Mouse (Mus musculus) inflammation-experienced regulatory T-cells, adult 6 months (primary cell): ENCODE measurements around the gene Fgf14. TPM values are rescaled to one million over a fixed set of nuclear protein-coding genes. Genes with fewer than 3 reads are reported as not detected.
"Not testable (repeated sequence)": the region's sequence is repeated elsewhere in the genome, so short reads cannot be mapped to it uniquely, and the experiment has no call there.

Experiments
- ATAC-seq: one replicate; pipeline ENCODE4 v1.8.0; 2017
- polyA plus RNA-seq, 3 experiments: library from polyadenylated mRNA; unstranded; fragments of 100-300 nt; shearing (Covaris generic); gene quantifications; one replicate each; pipeline ENCODE4 v1.2.1; 2017

The Fgf14 gene
- polyA plus RNA-seq: not detected

GRCm38 (mm10) chr14:124676506-124677177 is at the start of gene Fgf14:
Gene Fgf14 (minus strand): TSS chr14:124677127.
- ATAC-seq: no peak

DNA sequence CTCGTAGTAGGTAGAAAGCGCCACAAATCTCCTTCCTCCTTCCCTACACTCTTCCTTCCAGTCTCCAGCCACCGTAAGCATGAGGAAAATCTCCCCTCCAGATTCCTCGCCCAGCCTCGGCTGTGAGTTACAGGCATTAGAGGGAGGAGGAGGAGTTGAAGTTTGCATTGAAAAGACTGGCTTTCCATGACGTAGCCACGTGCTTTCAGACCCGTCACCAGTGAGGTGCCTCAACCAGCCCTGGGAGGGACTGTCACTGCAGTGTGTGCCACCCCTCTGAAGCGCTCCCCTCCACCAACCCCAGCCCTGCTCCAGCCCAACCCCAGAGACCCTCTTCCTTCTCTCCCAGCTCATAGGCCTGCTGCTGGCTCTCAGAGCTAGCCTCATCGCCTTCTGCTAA is 452 bp upstream of the Fgf14 start:
- ATAC-seq: no peak

GRCm38 (mm10) chr14:124675654-124676505 is 1.0 kb downstream of the Fgf14 start:
- ATAC-seq: no peak

DNA sequence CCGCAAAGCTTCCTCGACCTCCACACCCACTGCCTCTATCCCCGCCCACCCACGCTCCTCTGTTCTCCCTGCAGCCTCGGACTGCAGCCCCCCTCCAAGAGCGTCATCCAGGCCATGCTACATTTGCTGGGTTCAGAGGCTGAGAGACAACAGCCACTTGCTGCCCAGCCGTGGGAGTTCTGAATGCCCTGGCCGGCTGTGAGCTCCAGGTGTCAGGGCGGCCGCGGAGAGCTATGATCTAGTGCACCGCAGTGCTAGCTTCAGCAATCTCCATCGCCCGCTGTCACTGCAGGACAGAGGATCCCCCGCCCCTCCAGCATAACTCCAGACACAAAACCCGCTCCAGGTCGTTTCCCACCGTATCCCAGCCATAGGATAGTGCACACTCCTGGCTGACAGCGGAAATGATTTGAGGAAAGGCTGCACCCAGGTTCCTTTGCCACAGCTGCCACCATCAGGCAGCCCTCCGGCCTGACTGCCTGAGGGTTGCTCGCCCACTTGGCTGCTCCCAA is 1.7 kb downstream of the Fgf14 start:
- no peak for ATAC-seq

GRCm38 (mm10) chr14:124674536-124675141 is 2.3 kb downstream of the Fgf14 start:
- ATAC-seq: no peak

DNA sequence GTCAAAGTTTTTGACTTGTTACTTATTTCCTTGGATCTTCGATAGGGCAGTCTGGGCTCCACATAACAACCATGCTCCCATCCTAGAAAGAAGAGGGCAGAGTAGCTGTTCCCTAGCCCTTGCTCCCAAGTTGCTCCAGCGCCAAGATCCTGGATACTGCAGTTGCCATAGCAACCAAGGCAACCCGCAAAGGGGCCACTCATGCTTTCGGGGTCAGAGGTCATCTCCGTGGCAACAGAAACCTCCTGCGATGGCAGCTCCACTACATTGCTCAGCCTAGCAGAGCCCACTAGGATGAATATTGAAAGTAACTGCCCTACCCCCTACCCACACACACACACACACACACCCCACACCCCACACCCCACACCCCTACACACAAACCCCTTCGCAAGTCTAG is 7.2 kb downstream of the Fgf14 start:
- ATAC-seq: no peak

GRCm38 (mm10) chr14:124642822-124643221 is 34.1 kb downstream of the Fgf14 start:
- no peak for ATAC-seq

- no peak for ATAC-seq
Observed at GRCm38 (mm10) chr14:124634881-124635280, 42.0 kb downstream of the Fgf14 start.

DNA sequence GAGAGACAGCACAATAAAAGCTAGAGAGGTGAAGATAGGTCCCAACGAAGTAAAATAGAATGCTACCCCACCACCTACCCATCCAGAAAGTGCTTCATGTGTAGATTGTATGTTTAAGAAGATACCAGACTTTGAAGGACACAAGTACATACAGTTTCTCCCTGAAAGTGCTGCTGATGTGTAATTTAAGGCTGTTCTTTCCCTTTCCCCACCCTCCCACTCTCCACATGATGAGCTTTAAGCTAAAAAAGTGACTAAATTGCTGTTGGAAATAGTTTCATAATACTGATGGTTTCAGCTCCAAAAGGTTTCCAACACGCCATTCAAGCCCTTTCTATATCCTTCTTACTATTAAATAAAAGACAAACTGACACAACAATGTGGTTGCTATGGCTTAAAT is 63.5 kb downstream of the Fgf14 start:
- no peak for ATAC-seq

DNA sequence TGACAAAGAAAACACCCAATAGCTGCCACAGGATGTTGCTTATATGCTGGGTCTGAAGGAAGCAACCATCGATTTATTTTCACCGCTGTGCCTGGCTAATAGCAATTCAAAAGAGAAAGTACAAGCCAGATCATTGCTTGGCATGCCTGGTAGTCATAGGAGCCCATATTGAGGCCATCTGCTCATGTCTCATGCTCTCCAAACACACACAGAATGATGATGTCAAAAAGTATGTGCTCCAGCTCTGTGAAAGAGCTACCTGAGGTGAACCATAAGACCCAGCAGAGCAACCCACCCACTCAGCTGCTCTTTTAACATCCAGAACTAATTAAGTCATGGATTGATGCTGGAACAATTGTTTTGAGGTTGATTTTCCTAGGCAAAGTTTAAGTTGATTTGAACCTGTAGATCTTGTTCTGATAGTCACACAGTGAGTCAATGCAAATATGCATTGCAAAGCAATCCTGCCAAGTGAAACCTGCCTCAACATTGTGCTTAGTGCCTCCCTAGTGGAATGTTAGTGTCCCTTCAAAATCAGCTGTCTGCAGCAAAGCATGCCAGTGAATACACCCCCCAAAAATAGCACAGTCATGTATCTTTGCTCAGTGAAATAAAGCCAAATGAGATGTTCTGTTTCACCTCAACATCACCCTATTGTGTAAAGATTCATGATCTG is 70.8 kb downstream of the Fgf14 start:
- no peak for ATAC-seq

DNA sequence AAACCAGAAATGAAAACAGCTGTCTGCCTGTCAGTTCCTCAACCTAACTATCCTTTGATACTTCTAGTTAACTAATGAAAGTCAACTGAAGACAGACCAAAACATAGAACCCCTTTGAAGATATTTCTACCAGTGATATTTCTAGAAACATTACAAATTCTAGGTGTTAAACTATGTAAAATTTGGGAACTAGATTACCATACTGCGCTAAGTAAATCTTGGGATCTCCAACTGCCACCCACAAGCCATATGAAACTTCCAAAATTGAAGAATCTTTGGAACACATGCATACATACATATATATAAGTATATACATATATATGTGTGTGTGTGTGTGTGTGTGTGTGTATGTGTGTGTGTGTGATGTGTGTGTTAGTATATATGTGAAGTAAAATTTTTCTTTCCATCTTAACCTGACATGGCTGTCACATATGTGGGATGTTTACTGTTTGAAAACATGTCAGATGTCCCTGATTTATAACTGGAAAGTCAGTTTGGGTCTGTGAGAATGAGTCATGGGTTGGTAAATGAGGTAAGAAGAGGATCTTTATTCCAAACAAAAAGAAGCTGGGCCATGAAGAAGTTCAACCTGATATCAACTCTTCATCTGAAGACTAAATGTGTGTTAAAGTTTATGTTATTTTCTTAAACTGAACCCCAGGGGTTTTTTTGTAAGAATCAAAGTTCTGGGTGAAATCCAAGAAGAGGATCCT is 71.7 kb downstream of the Fgf14 start:
- ATAC-seq: no peak

DNA sequence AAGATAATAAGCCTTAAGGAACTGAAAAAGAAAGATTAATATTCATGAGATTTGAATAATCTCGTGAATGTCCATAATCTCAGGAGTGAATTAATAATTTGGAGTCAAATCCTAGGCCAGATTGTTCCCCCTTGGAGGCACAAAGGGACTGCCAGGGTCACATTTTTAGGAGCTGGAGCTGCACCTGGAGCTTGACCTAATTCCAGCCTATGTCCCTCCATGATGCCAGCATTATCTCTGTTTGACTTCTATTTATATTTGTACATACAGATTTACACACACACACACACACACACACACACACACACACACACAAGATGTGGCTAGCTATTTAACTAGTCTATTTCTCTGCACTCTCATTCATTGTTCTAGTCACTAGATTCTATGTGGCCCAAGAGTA is 100.4 kb downstream of the Fgf14 start:
- ATAC-seq: no peak

GRCm38 (mm10) chr14:124575130-124575885 is 101.6 kb downstream of the Fgf14 start:
- no peak for ATAC-seq

DNA sequence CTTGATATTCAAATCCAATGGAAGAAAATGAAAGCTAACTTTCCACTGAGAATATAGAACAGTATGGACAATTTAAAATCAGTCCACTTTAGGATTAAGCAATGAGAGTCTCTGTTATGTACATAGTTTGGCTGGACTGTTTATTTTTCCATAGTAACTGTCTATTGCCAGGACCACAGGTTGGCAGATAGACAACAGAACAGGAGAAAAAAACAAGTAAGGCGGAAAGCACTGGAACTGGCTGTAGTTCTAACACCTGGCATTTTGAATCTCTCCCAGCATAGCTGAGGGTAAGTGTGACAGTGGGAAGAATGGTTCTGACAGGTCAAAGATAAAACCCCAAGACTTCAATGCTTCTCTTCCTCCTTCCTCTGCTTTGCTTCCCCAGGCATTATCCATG is 110.5 kb downstream of the Fgf14 start:
- no peak for ATAC-seq

DNA sequence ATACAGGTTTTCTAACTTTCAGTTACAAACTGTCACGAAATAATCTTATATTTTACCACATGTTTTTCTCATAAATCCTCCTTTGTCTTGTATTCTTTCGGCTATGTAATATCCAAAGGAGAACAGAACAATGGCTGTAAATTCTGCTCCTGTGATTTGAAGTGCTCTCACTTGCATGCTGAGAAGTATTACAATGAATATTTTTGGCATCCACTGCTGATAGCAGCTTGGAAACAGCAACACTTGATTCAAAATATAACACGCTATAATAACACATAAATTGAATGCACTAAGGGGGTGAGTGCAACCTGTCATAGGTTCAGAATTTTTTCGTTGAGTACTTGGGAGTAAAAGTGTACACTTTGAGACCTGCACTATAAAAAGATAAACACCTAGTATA is 115.4 kb downstream of the Fgf14 start:
- no peak for ATAC-seq

DNA sequence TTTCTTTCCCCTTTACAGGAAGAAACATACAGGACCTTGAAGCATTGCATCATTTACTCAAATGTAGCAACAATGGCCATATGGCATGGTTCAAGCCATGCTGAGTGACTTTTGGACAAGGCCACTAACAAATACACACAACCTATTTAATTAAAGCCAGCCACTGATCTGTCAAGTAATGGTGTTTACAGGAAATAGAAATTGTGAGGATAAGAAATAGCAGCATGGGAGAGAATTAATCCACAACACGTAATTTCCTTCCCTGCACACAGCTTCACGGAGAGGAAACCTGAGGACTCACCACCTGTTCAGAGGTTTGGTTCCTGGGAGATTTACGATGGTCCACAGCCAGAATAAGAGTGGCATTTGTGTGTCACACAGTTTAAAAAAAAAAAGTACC is 140.8 kb downstream of the Fgf14 start:
- no peak for ATAC-seq

GRCm38 (mm10) chr14:124535376-124535775 is 141.6 kb downstream of the Fgf14 start:
- ATAC-seq: not testable (repeated sequence)

DNA sequence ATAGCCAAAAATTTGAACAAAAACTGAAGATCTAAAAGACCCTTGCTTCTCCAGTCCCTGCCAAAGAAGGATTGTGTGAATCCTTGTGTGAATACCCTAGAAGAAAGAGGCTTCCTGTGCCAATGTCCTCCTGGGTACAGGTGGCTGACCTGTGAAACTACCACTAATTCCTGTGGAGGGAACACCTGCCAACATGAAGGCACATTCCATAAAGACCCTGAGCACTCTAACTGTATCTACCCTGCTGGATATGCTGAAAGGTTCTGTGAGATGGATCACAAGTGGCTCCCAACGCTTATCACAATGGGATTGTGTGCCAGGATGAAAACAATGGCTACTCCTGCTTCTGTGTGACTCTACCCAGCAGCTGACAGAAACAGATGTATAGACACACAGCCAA is 144.9 kb downstream of the Fgf14 start:
- ATAC-seq: no peak

GRCm38 (mm10) chr14:124512009-124512408 is 164.9 kb downstream of the Fgf14 start:
- no peak for ATAC-seq

- no peak for ATAC-seq
Observed at GRCm38 (mm10) chr14:124488971-124489370, 188.0 kb downstream of the Fgf14 start.

DNA sequence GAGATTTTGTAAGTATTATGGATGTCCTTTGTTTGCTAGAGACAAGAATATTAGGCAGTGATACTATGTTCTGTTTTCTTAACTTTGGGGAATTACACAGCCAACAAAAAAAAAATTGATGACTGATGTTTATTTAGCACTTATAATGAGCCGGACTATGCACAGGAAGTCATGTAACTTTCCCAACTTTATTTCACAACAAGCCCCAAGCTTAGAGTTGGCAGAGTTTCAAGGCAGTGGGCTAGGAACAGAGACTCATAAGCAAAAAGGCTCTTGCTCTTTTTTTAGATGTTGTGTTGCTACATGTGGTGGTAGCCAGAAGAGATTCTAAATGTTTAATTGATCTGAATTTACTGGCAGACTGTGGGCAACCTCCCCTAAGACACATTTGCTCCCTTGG is 191.7 kb downstream of the Fgf14 start:
- no peak for ATAC-seq
